Mouse (Mus musculus) kidney, adult 11 months (tissue): ENCODE measurements around the gene Htr3a.

Source experiments
- DNase-seq: peaks from one replicate; pipeline ENCODE4 v3.0.0; 2022

Htr3a gene

GRCm38 (mm10) chr9:48910885-48911537 lies at the start of gene Htr3a:
Gene Htr3a, minus strand, starts transcription at chr9:48911099.
- DNase-seq = peak; percentile 73

- no peak for DNase-seq
Measured at GRCm38 (mm10) chr9:48947565-48947964, 36.7 kb upstream of the Htr3a start.

GRCm38 (mm10) chr9:48942349-48942748 lies 31.4 kb upstream of the Htr3a start:
- no peak for DNase-seq

- DNase-seq = no peak
Measured at GRCm38 (mm10) chr9:48929436-48929835, 18.5 kb upstream of the Htr3a start.

GRCm38 (mm10) chr9:48928781-48929180 lies 17.9 kb upstream of the Htr3a start:
- no peak for DNase-seq

- DNase-seq = no peak
Measured at GRCm38 (mm10) chr9:48916011-48916788, 5.3 kb upstream of the Htr3a start.

GRCm38 (mm10) chr9:48904421-48904820 lies 6.5 kb downstream of the Htr3a start:
- DNase-seq = no peak

- peak; percentile 24 for DNase-seq
Measured at GRCm38 (mm10) chr9:48903766-48904165, 7.1 kb downstream of the Htr3a start.

- no peak for DNase-seq
Measured at GRCm38 (mm10) chr9:48898551-48898950, 12.3 kb downstream of the Htr3a start.

GRCm38 (mm10) chr9:48895819-48896536 lies 14.9 kb downstream of the Htr3a start:
- no peak for DNase-seq

- DNase-seq = no peak
Measured at GRCm38 (mm10) chr9:48894755-48895154, 16.1 kb downstream of the Htr3a start.

- peak; percentile 20 for DNase-seq
Measured at GRCm38 (mm10) chr9:48893986-48894385, 16.9 kb downstream of the Htr3a start.

GRCm38 (mm10) chr9:48889093-48889492 lies 21.8 kb downstream of the Htr3a start:
- no peak for DNase-seq

- DNase-seq = no peak
Measured at GRCm38 (mm10) chr9:48872896-48873295, 38.0 kb downstream of the Htr3a start.

- DNase-seq = no peak
Measured at GRCm38 (mm10) chr9:48866523-48867121, 44.3 kb downstream of the Htr3a start.

GRCm38 (mm10) chr9:48865235-48865634 lies 45.7 kb downstream of the Htr3a start:
- no peak for DNase-seq

- no peak for DNase-seq
Measured at GRCm38 (mm10) chr9:48861481-48861880, 49.4 kb downstream of the Htr3a start.

GRCm38 (mm10) chr9:48860526-48860845 lies 50.4 kb downstream of the Htr3a start:
- peak; percentile 67 for DNase-seq

GRCm38 (mm10) chr9:48859828-48860525 lies 50.9 kb downstream of the Htr3a start:
- no peak for DNase-seq

GRCm38 (mm10) chr9:48857944-48858343 lies 53.0 kb downstream of the Htr3a start:
- DNase-seq = no peak

GRCm38 (mm10) chr9:48856240-48856639 lies 54.7 kb downstream of the Htr3a start:
- DNase-seq = no peak

GRCm38 (mm10) chr9:48849531-48849930 lies 61.4 kb downstream of the Htr3a start:
- DNase-seq = no peak
